Mouse (Mus musculus) hindbrain, embryonic 15.5 days (tissue): ENCODE data around the gene Heatr5a. TPM values are rescaled to one million over a fixed set of nuclear protein-coding genes. Genes with fewer than 3 reads are reported as not detected.

Experiments used
- ATAC-seq: fragments of 200-750 bp; cut with Nextera tagmentation; 2 replicates; pipeline ENCODE4 v1.8.0; 2017; ENCODE audit warnings: low read depth, moderate number of reproducible peaks, moderate TSS enrichment; ENCODE audit not compliant: low FRiP score
- H3K27ac ChIP-seq: fragments of 300-500 bp; sonication (generic); replicated peaks from 2 replicates; pipeline ENCODE4 v1.5.1; 2015; ENCODE audit warnings: mild to moderate bottlenecking, inconsistent platforms
- H3K27me3 ChIP-seq: fragments of 300-500 bp; sonication (generic); 2 replicates; pipeline ENCODE4 v1.6.1; 2015; ENCODE audit warnings: control low read depth, inconsistent platforms
- H3K36me3 ChIP-seq: fragments of 300-500 bp; sonication (generic); 2 replicates; pipeline ENCODE4 v1.6.1; 2015; ENCODE audit warnings: control low read depth, inconsistent platforms
- H3K4me1 ChIP-seq: fragments of 300-500 bp; sonication (generic); replicated peaks from 2 replicates; pipeline ENCODE4 v1.6.1; 2015; ENCODE audit warnings: control low read depth, inconsistent platforms
- H3K4me2 ChIP-seq: fragments of 300-500 bp; sonication (generic); 2 replicates; pipeline ENCODE4 v1.6.1; 2015; ENCODE audit warnings: moderate library complexity, mild to moderate bottlenecking, inconsistent platforms
- H3K4me3 ChIP-seq: fragments of 300-500 bp; sonication (generic); 2 replicates; pipeline ENCODE4 v1.5.1; 2015; ENCODE audit warnings: mild to moderate bottlenecking, inconsistent platforms
- H3K9ac ChIP-seq: fragments of 300-500 bp; sonication (generic); 2 replicates; pipeline ENCODE4 v1.6.1; 2015; ENCODE audit warnings: inconsistent platforms
- H3K9me3 ChIP-seq: fragments of 300-500 bp; sonication (generic); 2 replicates; pipeline ENCODE4 v1.6.1; 2016; ENCODE audit warnings: control low read depth, inconsistent platforms
- WGBS: fragments of 180-500 bp; shearing (Covaris S2); methylation state at CpG from one replicate; pipeline ENCODE4 v1.1.7; 2015; 5-methylcytosine and 5-hydroxymethylcytosine counted together
- polyA plus RNA-seq: library from polyadenylated mRNA; unstranded; fragments of >200 nt; fragmentation: Nextera tagmentation; extraction: Ambion mirVana; gene quantifications from 2 replicates; pipeline ENCODE4 v1.2.1, GENCODE M21; 2015

Gene Heatr5a
- 6.9 and 7.1 TPM in 2 replicates for polyA plus RNA-seq

DNA sequence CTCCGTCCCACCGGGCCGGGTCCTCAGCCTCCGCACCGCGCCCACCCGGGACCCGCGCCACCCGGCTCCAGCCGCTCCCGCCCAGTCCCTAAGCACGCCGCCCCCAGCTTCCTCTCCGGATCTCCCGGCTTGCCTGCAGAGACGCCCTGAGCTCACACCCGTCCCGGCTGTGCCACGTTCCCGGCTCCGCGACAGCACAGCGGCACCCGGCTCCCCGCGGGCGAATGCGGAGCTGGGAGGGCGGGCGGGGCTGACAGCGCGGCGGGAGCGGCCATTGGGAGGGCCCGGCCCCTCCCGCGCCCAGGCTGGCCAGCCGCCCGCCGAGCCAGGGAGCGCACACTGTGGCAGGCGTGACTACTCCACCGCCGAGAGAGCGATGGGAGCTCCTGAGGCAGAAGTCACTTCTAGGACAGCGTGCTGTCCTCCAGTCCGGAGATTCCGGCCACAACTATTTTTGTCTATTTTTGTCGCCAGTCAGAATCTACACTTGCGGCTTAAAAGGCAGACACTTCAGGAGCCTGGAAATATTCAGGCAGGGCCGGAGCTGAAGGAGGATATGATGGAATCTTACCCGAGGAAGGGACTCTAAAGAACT, at the start of gene Heatr5a:
Gene Heatr5a (minus strand): TSS at position 252 of the 595 bp plus-strand sequence.
- H3K27ac ChIP-seq = peak within 1 kb of the TSS; percentile 84
- peak within 1 kb of the TSS; percentile 67 for H3K4me2 ChIP-seq
- no peaks in the 10 kb centered on the region for H3K27me3 ChIP-seq
- H3K36me3 ChIP-seq = no peaks in the 10 kb centered on the region
- peak within 1 kb of the TSS; percentile 82 for H3K9ac ChIP-seq
- peak; percentile 96 for ATAC-seq
- peak within 1 kb of the TSS; percentile 98 for H3K4me3 ChIP-seq
- under 1% methylated on average over 38 of the region's 53 CpGs for WGBS
- no peaks in the 10 kb centered on the region for H3K9me3 ChIP-seq
- peaks cover 15% of the 10 kb centered on the region for H3K4me1 ChIP-seq

DNA sequence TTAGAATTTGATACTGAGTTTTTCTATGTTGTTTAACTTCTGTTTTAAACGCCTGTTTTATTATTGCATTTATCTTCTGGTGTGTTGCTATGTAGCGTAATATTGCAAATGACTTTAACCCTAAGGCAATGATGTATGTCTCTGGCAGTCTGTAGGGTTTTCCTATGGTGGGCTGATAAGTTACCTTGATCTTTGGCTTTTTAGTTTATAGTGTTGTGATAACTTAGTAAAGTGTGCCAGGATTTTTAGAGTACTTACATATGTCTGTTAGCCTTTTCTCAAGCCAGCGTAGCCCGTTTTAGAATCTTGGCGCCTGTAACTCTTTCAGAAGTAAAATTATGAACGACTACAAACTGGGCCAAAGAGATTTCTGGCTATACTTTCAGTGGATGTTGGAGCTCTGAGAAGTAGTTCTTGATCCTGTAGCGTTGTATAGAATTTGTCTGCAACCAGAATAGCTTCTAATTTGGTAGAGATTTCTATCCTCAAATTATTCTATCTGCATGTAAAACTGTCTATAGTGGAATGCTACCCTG, 43.4 kb upstream of the Heatr5a start:
- ATAC-seq = no peak
- no peaks in the 10 kb centered on the region for H3K4me1 ChIP-seq
- no peak overlapping the region for H3K27ac ChIP-seq
- H3K9ac ChIP-seq = no peak overlapping the region
- H3K27me3 ChIP-seq = no peaks in the 10 kb centered on the region
- no peaks in the 10 kb centered on the region for H3K9me3 ChIP-seq
- no peaks in the 10 kb centered on the region for H3K36me3 ChIP-seq
- WGBS = 95% methylated on average over 7 of the region's 7 CpGs
- no peak overlapping the region for H3K4me3 ChIP-seq
- no peak overlapping the region for H3K4me2 ChIP-seq

DNA sequence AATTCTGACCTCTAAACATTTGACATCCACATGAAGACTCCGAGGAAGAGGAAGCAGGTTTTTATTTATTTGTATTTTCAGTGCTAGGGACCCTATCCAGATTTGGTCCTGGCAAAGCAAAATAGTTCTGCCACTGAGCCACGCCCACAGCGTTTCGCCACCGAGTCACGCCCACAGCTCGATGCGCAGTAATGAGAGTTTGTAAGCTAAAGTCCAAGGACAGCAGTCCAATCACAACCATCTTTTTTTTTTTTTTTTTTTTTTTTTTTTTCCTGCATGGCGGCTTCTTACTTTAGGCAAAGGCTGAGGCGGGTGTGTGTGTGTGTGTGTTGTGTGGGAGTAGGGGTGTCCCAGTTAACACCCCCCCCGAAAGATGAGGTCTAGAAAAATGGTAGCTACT, 42.9 kb upstream of the Heatr5a start:
- H3K36me3 ChIP-seq = no peaks in the 10 kb centered on the region
- no peaks in the 10 kb centered on the region for H3K9me3 ChIP-seq
- no peak overlapping the region for H3K4me3 ChIP-seq
- H3K27me3 ChIP-seq = no peaks in the 10 kb centered on the region
- WGBS = 91% methylated on average over 11 of the region's 11 CpGs
- no peak overlapping the region for H3K27ac ChIP-seq
- ATAC-seq = no peak
- no peak overlapping the region for H3K9ac ChIP-seq
- no peaks in the 10 kb centered on the region for H3K4me1 ChIP-seq
- H3K4me2 ChIP-seq = no peak overlapping the region

DNA sequence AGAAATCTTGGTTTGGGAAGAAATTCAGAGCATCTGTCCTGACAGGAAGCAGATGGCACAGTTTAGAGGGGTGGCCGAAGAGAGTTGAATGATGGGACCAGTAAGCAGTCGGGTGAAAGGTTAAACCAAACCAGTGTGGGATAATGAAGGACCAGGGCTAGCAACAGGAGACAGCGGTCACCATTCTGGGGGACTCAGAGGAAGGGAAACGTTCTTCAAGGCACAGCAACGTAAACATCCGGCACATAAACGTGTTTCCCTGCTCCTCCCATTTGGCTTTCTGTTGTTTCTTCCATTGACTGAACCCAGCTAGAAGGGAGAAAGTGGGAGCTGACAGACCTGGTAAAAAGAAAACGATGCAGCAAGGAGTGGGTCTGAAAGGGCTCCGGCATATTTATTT, 42.2 kb upstream of the Heatr5a start:
- H3K4me2 ChIP-seq = no peak overlapping the region
- H3K27ac ChIP-seq = no peak overlapping the region
- no peaks in the 10 kb centered on the region for H3K9me3 ChIP-seq
- ATAC-seq = no peak
- no peaks in the 10 kb centered on the region for H3K27me3 ChIP-seq
- H3K4me1 ChIP-seq = no peaks in the 10 kb centered on the region
- no peak overlapping the region for H3K9ac ChIP-seq
- WGBS = 58% methylated on average over 9 of the region's 9 CpGs
- H3K36me3 ChIP-seq = no peaks in the 10 kb centered on the region
- no peak overlapping the region for H3K4me3 ChIP-seq

DNA sequence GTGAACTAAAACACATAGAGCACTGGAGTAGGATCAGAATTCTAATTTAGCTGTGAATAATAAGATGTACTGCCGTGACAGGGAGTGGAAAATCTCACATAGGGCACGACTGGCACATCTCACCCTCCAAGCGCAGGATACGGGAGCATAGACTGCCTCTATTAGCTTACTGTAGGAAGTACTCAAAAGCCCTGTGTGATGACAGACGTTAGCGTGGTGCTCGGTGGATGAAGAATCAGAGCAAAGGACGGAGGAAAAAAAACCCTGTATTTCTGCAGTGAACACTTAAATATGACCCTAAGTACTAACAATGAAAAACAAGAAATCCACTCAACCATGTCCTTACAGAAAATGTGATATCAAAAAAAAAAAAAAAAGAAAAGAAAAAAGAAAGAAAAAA, 41.0 kb upstream of the Heatr5a start:
- WGBS = 82% methylated on average over 8 of the region's 8 CpGs
- no peaks in the 10 kb centered on the region for H3K36me3 ChIP-seq
- H3K27me3 ChIP-seq = no peaks in the 10 kb centered on the region
- no peak overlapping the region for H3K27ac ChIP-seq
- ATAC-seq = no peak
- H3K9ac ChIP-seq = no peak overlapping the region
- H3K4me3 ChIP-seq = no peak overlapping the region
- H3K9me3 ChIP-seq = no peaks in the 10 kb centered on the region
- no peak overlapping the region for H3K4me2 ChIP-seq
- no peaks in the 10 kb centered on the region for H3K4me1 ChIP-seq

DNA sequence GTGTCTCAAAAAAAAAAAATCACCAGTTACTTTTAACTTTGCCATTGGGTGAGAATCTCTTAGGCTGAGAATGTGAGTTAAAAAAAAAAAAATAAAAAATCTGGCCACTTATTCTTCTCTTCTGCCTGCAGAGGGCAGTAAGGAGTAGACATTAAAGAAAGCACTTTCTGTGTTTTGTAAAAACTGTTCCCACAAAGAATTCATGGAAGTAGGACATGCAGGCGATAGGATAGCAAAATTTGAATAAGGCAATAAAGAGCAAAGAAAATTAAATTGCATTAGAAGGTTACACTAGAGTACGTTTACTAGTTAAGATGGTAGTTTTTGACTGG, 39.5 kb upstream of the Heatr5a start:
- peaks cover 3% of the 10 kb centered on the region; the same call in 1 of the 2 replicates for H3K4me1 ChIP-seq
- H3K4me2 ChIP-seq = peak overlapping the region; percentile 56
- peak overlapping the region; percentile 26 for H3K4me3 ChIP-seq
- H3K9ac ChIP-seq = peak overlapping the region; percentile 21; the same call in 1 of the 2 replicates
- ATAC-seq = no peak
- no peaks in the 10 kb centered on the region for H3K9me3 ChIP-seq
- H3K27me3 ChIP-seq = no peaks in the 10 kb centered on the region
- 0 out of 2 replicates have a peak overlapping the region, but pooled peaks have one; percentile 25 for H3K27ac ChIP-seq
- no peaks in the 10 kb centered on the region for H3K36me3 ChIP-seq
- WGBS = 53% methylated on average over 2 of the region's 2 CpGs

DNA sequence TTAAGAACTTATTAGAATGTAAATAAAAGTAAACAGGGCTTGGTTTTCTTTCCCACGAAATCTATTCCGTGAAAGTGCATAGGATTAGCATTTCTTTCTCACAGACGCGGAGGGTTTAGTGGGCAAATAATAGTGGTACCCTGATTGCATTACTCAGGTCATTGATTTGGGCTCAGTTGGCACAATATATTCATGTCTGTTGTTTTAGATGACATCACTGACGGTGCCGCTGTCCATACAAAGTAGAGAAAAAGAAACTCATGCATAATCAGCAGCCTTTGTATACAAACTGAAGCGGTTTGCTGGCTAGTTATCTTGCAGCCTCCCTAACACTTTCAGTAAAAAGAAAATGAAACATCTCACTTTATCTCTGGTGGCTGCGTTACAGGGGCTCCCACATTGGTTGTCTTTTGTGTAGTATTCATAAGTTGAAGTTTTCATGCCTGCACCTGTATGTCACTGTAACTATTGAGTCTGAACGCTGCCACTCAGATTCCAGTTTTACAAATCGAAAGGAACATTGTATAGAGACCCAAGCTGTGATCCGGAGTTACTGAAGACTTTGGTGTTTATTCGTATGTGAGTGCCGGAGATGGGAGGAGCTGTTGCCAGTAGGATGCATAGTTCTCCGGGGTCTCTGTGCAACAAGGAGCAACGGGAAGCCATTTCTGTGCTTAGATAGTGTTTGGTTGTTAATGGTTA, 39.0 kb upstream of the Heatr5a start:
- WGBS = 32% methylated on average over 15 of the region's 15 CpGs
- H3K4me2 ChIP-seq = peak overlapping the region; percentile 56
- no peaks in the 10 kb centered on the region for H3K27me3 ChIP-seq
- ATAC-seq = no peak
- peak overlapping the region; percentile 26 for H3K4me3 ChIP-seq
- H3K36me3 ChIP-seq = no peaks in the 10 kb centered on the region
- H3K27ac ChIP-seq = 0 out of 2 replicates have a peak overlapping the region, but pooled peaks have one; percentile 25
- peak overlapping the region; percentile 21; the same call in 1 of the 2 replicates for H3K9ac ChIP-seq
- peaks cover 8% of the 10 kb centered on the region; the same call in 1 of the 2 replicates for H3K4me1 ChIP-seq
- no peaks in the 10 kb centered on the region for H3K9me3 ChIP-seq

DNA sequence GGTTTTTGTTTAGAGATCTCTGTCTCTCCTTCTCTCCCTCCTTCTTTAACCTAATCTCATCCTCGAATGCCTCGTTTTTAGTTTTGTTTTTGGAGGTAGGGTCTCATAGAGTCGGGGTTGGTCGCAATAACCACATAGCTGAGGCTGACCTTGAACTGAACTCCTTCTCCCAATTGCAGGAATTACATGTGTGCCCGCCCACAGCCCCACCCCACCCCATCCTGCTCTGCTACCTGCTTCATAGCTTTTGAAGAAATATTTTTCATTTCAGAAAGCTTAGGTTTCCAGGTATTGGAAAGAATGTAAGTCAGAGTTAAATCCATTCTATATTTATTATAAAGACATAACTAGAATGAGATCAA, 35.5 kb upstream of the Heatr5a start:
- H3K27me3 ChIP-seq = no peaks in the 10 kb centered on the region
- H3K9ac ChIP-seq = 0 out of 2 replicates have a peak overlapping the region, but pooled peaks have one; percentile 2
- H3K36me3 ChIP-seq = no peaks in the 10 kb centered on the region
- H3K27ac ChIP-seq = peak overlapping the region; percentile 80
- no peaks in the 10 kb centered on the region for H3K9me3 ChIP-seq
- 53% methylated on average over 5 of the region's 5 CpGs for WGBS
- peak overlapping the region; percentile 62 for H3K4me2 ChIP-seq
- H3K4me3 ChIP-seq = peak overlapping the region; percentile 69
- ATAC-seq = peak; percentile 76
- H3K4me1 ChIP-seq = peaks cover 12% of the 10 kb centered on the region; the same call in 1 of the 2 replicates

DNA sequence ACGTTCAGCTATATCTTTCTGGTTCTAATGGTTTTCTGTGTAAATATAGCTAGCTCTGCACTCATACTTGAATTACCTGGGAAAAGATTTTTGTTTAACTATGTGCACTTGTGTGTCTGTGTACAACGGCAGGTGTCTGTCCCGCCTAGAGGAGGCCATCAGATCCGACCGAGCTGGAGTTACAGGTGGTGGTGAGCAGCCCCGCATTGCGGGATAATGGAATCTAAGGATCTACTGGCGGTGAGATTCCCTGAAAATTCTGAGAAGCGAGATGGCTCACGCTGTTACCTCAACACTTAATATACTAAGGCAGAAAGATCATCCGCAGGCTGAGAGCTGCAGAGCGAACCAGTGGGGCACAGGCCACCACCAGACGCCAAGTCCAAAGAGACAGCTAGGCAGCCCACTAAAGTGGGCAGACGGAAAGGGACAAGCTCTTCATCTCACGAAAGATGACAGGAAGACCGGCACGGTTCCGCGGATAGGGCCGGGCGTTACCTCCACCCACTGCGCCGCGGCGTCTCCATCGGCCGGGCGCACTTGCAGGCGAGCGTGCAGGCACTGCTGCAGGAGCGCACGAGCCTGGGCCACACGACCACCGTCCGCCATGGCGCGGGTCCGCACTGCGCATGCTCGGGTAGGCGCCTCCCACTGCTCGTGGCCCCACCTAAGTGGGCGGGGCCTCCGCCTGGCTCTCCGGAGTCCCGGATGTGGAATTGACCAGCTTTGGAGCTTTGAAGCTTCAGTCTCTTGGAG, 34.9 kb upstream of the Heatr5a start, which contains the start of gene Dtd2:
Gene Dtd2 (minus strand): TSS at position 625 of the 756 bp plus-strand sequence.
- peak within 1 kb of the TSS; percentile 62 for H3K4me2 ChIP-seq
- peak within 1 kb of the TSS; percentile 69 for H3K4me3 ChIP-seq
- H3K36me3 ChIP-seq = no peaks in the 10 kb centered on the region
- ATAC-seq = peak; percentile 97
- peaks cover 12% of the 10 kb centered on the region; the same call in 1 of the 2 replicates for H3K4me1 ChIP-seq
- H3K27me3 ChIP-seq = no peaks in the 10 kb centered on the region
- no peaks in the 10 kb centered on the region for H3K9me3 ChIP-seq
- peak within 1 kb of the TSS; percentile 67 for H3K9ac ChIP-seq
- peak within 1 kb of the TSS; percentile 80 for H3K27ac ChIP-seq
- WGBS = 1% methylated on average over 46 of the region's 46 CpGs

DNA sequence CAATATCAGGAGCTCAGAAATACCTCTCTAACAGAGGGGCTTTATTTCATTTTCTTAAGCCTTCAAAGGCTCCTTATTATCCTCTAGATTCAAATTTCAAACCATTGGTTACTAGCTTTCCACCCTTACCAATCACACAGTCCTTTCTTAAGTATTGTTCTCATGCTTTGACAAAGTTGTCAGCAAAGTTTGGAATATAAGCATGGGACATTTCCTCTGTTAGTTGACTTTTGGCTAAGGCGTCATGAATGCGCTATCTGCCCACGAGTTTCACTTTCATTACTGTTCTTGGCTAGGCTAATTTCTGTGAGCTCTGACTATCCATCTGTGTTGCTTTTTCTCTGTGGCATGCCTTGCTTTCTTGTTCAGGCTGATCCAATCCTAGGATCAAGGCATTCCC, 31.6 kb upstream of the Heatr5a start:
- ATAC-seq = no peak
- 95% methylated on average over 3 of the region's 3 CpGs for WGBS
- Histone ChIP-seq H3K4me2 (no peak overlapping the region), H3K27me3 (no peaks in the 10 kb centered on the region), H3K36me3 (peaks cover 7% of the 10 kb centered on the region; the same call in 1 of the 2 replicates), H3K9ac (no peak overlapping the region), H3K4me1 (peaks cover 12% of the 10 kb centered on the region; the same call in 1 of the 2 replicates), H3K27ac (no peak overlapping the region), H3K4me3 (no peak overlapping the region), H3K9me3 (no peaks in the 10 kb centered on the region)

DNA sequence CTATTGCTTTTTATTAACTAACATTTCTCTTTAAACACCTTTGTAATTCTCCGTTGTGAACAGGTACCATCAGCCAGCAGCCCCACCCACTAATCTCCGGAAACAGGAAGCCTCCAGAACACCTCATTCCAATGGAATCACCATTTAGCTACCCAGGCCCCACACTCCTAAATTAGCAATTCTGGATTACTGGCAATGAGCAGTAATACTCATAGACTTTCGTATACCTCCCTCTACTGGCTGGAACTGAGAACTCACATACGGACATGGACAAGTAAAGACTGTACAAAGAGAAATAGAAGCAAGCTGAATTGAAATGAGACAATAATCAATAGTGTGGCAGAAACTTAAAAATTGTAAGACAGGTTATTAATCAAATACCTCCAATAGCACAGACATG, 30.4 kb upstream of the Heatr5a start:
- no peak overlapping the region for H3K4me2 ChIP-seq
- H3K27me3 ChIP-seq = no peaks in the 10 kb centered on the region
- WGBS = 25% methylated on average over 4 of the region's 4 CpGs
- peaks cover 12% of the 10 kb centered on the region; the same call in 1 of the 2 replicates for H3K4me1 ChIP-seq
- H3K9ac ChIP-seq = no peak overlapping the region
- peaks cover 7% of the 10 kb centered on the region; the same call in 1 of the 2 replicates for H3K36me3 ChIP-seq
- H3K4me3 ChIP-seq = no peak overlapping the region
- peak; percentile 61; the same call in 1 of the 2 replicates for ATAC-seq
- H3K27ac ChIP-seq = no peak overlapping the region
- no peaks in the 10 kb centered on the region for H3K9me3 ChIP-seq
